Mouse (Mus musculus) liver, embryonic 14.5 days (tissue): ENCODE data around the gene Inpp4b. TPM values are rescaled to one million over a fixed set of nuclear protein-coding genes. Genes with fewer than 3 reads are reported as not detected.

Source experiments
- ATAC-seq: fragments of 200-750 bp; cut with Nextera tagmentation; 2 replicates; pipeline ENCODE4 v1.8.0; 2017; ENCODE audit warnings: moderate number of reproducible peaks, mild to moderate bottlenecking, moderate library complexity; ENCODE audit not compliant: insufficient read depth
- DNase-seq, 3 experiments: peaks; one replicate each; pipeline ENCODE4 v3.0.0-alpha.2; 2012 to 2013; ENCODE audit warnings: low read depth in 3 of 3, low spot score in 3 of 3
- H3K27ac ChIP-seq: fragments of 300-500 bp; sonication (generic); 2 replicates; pipeline ENCODE4 v1.5.1; 2014; ENCODE audit warnings: moderate library complexity, mild to moderate bottlenecking, control low read depth, inconsistent platforms
- H3K27me3 ChIP-seq: fragments of 300-500 bp; sonication (generic); 2 replicates; pipeline ENCODE4 v1.6.1; 2014; ENCODE audit warnings: mild to moderate bottlenecking, low read length, moderate library complexity; ENCODE audit not compliant: control insufficient read depth, insufficient read depth
- H3K36me3 ChIP-seq: fragments of 300-500 bp; sonication (generic); replicated peaks from 2 replicates; pipeline ENCODE4 v1.6.1; 2014; ENCODE audit warnings: low read depth; ENCODE audit not compliant: control insufficient read depth, insufficient read depth
- H3K4me1 ChIP-seq, 2 experiments: fragments of 200-500 bp in 1 of 2; fragments of 300-500 bp in 1 of 2; sonication (generic) in 1 of 2; replicated peaks; 2 replicates each; pipeline ENCODE4 v1.6.1; 2012 to 2014; ENCODE audit warnings: antibody characterized with exemption in 1 of 2, inconsistent platforms in 1 of 2, low read length in 1 of 2; ENCODE audit not compliant: control insufficient read depth in 2 of 2, insufficient read depth in 2 of 2
- H3K4me2 ChIP-seq: fragments of 300-500 bp; sonication (generic); 2 replicates; pipeline ENCODE4 v1.6.1; 2014; ENCODE audit warnings: low read depth, mild to moderate bottlenecking, control low read depth, moderate library complexity
- H3K4me3 ChIP-seq, 2 experiments: fragments of 200-500 bp in 1 of 2; fragments of 300-500 bp in 1 of 2; sonication (generic) in 1 of 2; 2 replicates each; pipeline ENCODE4 v1.5.1; 2012 to 2014; ENCODE audit warnings: low read depth in 2 of 2, low read length in 2 of 2, mild to moderate bottlenecking in 2 of 2, control low read depth in 1 of 2, inconsistent platforms in 1 of 2, moderate library complexity in 1 of 2; ENCODE audit not compliant: insufficient read depth in 1 of 2
- H3K9ac ChIP-seq: fragments of 300-500 bp; sonication (generic); replicated peaks from 2 replicates; pipeline ENCODE4 v1.6.1; 2014; ENCODE audit warnings: mild to moderate bottlenecking, control low read depth, moderate library complexity
- H3K9me3 ChIP-seq: fragments of 300-500 bp; sonication (generic); 2 replicates; pipeline ENCODE4 v1.6.1; 2016; ENCODE audit warnings: low read length, mixed read lengths; ENCODE audit not compliant: control insufficient read depth
- CTCF ChIP-seq: IDR thresholded peaks from 2 replicates; pipeline ENCODE4 v1.5.1; 2016; ENCODE audit warnings: antibody characterized with exemption, low read depth, control low read depth
- EP300 ChIP-seq: IDR thresholded peaks from 2 replicates; pipeline ENCODE4 v1.6.1; 2016; ENCODE audit warnings: antibody characterized with exemption, low read depth
- WGBS: fragments of 180-500 bp; shearing (Covaris S2); extraction: QIAGEN DNeasy Blood & Tissue Kit; methylation state at CpG from one replicate; pipeline ENCODE4 v1.1.7; 2014; ENCODE audit not compliant: insufficient replicate concordance; 5-methylcytosine and 5-hydroxymethylcytosine counted together
- polyA plus RNA-seq, 2 experiments: library from polyadenylated mRNA; depleted of rRNA in 1 of 2; stranded (reverse) in 1 of 2; unstranded in 1 of 2; fragments of >200 nt; fragmentation: Nextera tagmentation in 1 of 2; extraction: Ambion mirVana in 1 of 2; gene quantifications; 2 replicates each; pipeline versions ENCODE4 v1.2.1 to v1.2.3; 2012 to 2014

Gene Inpp4b
- polyA plus RNA-seq, 2 experiments: 0.25 to 1.8 TPM

GRCm38 (mm10) chr8:81996239-81996638 is 653.9 kb downstream of the Inpp4b start:
- DNase-seq: no peak
- Histone ChIP-seq H3K4me3 (no peak overlapping the region), H3K36me3 (no peaks in the 10 kb centered on the region), H3K4me1 (no peaks in the 10 kb centered on the region), H3K4me2 (no peak overlapping the region), H3K9ac (no peak overlapping the region), H3K9me3 (no peaks in the 10 kb centered on the region), H3K27me3 (no peaks in the 10 kb centered on the region), H3K27ac (no peak overlapping the region)
- WGBS: 59% methylated on average over 3 of the region's 3 CpGs
- no peak for TF ChIP-seq CTCF
- no peak for TF ChIP-seq EP300
- ATAC-seq: no peak

GRCm38 (mm10) chr8:81996823-81997222 is 654.5 kb downstream of the Inpp4b start:
- no peak for DNase-seq
- no peak overlapping the region for H3K4me2 ChIP-seq
- no peaks in the 10 kb centered on the region for H3K27me3 ChIP-seq
- TF ChIP-seq CTCF: no peak
- no peak for TF ChIP-seq EP300
- no peak for ATAC-seq
- H3K4me3 ChIP-seq: no peak overlapping the region
- no peak overlapping the region for H3K9ac ChIP-seq
- H3K36me3 ChIP-seq: no peaks in the 10 kb centered on the region
- H3K4me1 ChIP-seq: no peaks in the 10 kb centered on the region
- no peak overlapping the region for H3K27ac ChIP-seq
- H3K9me3 ChIP-seq: no peaks in the 10 kb centered on the region
- WGBS: 67% methylated on average over 1 of the region's 1 CpGs

- WGBS: 83% methylated on average over 4 of the region's 4 CpGs
- no peak for TF ChIP-seq CTCF
- TF ChIP-seq EP300: no peak
- H3K4me1 ChIP-seq: no peaks in the 10 kb centered on the region
These were observed 661.8 kb downstream of the Inpp4b start for GRCm38 (mm10) chr8:82004158-82004557.

GRCm38 (mm10) chr8:82005466-82005865 is 663.1 kb downstream of the Inpp4b start:
- H3K4me3 ChIP-seq: no peak overlapping the region
- H3K9me3 ChIP-seq: no peaks in the 10 kb centered on the region
- no peak for ATAC-seq
- no peaks in the 10 kb centered on the region for H3K4me1 ChIP-seq
- 62% methylated on average over 2 of the region's 2 CpGs for WGBS
- DNase-seq: no peak
- H3K27ac ChIP-seq: no peak overlapping the region
- H3K9ac ChIP-seq: no peak overlapping the region
- H3K4me2 ChIP-seq: no peak overlapping the region
- H3K27me3 ChIP-seq: no peaks in the 10 kb centered on the region
- TF ChIP-seq EP300 (no peak), CTCF (no peak)
- no peaks in the 10 kb centered on the region for H3K36me3 ChIP-seq

More at GRCm38 (mm10) chr8:82004158-82004557, 661.8 kb downstream of the Inpp4b start:
- H3K36me3 ChIP-seq: no peaks in the 10 kb centered on the region
- no peak overlapping the region for H3K4me3 ChIP-seq
- no peak overlapping the region for H3K27ac ChIP-seq
- no peak overlapping the region for H3K9ac ChIP-seq
- ATAC-seq: no peak
- H3K9me3 ChIP-seq: no peaks in the 10 kb centered on the region
- no peaks in the 10 kb centered on the region for H3K27me3 ChIP-seq
- no peak for DNase-seq
- H3K4me2 ChIP-seq: no peak overlapping the region

- H3K4me3 ChIP-seq: no peak overlapping the region
- no peak overlapping the region for H3K4me2 ChIP-seq
- TF ChIP-seq CTCF (no peak), EP300 (no peak)
- H3K9me3 ChIP-seq: no peaks in the 10 kb centered on the region
- no peaks in the 10 kb centered on the region for H3K36me3 ChIP-seq
- ATAC-seq: no peak
- no peak overlapping the region for H3K9ac ChIP-seq
- no peak overlapping the region for H3K27ac ChIP-seq
- DNase-seq: no peak
- 77% methylated on average over 5 of the region's 5 CpGs for WGBS
- H3K4me1 ChIP-seq: no peaks in the 10 kb centered on the region
- no peaks in the 10 kb centered on the region for H3K27me3 ChIP-seq
These were observed 675.4 kb downstream of the Inpp4b start for GRCm38 (mm10) chr8:82017792-82018191.
